ENCODE assay signal across 9 mouse cellular contexts in the genomic region with DNA sequence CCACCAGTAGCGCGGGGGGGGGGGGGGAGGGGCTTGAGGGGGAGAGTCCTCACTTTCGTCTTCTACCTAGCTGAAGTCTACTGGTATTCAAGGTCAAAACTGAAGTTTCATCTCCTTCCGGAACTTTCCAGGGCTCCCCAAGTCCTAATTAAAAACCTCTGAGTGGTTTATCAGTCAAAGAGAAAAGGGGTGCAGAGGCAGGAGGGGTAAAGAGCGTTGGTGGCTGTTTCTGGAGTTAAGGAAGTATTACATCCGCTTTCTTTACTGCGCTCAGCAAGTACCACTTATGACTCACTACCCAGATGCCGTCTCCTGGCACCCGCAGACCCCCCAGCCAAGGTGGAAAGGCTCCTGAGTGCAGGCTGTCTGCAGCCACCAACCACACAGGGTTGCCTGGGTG.
DNase-seq lines count a peak whose midpoint lies in the region; ATAC-seq lines count a peak whose summit lies in the region.
"Had no signal": no experiment of that assay in that cellular context is flagged by ENCODE, and none has a peak within 500 bp of the region (broad histone marks: within the 10 kb centered on the region; RNA-seq: fewer than 3 reads in every experiment).

No protein-coding gene starts in this region.

- no peaks in the 10 kb centered on the region for H3K27me3 ChIP-seq in heart, embryonic 14.5 days (ENCODE audit: control insufficient read depth, insufficient read depth, low read length)
- no peaks in the 10 kb centered on the region for H3K27me3 ChIP-seq in liver, embryonic 12.5 days (replicated peaks)
- H3K27me3 ChIP-seq in neural tube, embryonic 12.5 days (replicated peaks) = no peaks in the 10 kb centered on the region

- H3K4me2 ChIP-seq in heart, embryonic 14.5 days (ENCODE audit: low read length) = peak overlapping the region; percentile 52
- peak overlapping the region; percentile 45 for H3K4me2 ChIP-seq in liver, embryonic 12.5 days
- peak overlapping the region; percentile 56 for H3K4me2 ChIP-seq in neural tube, embryonic 12.5 days (replicated peaks)

- H3K36me3 ChIP-seq in heart, embryonic 14.5 days (ENCODE audit: control insufficient read depth, insufficient read depth, low read length) = no peaks in the 10 kb centered on the region
- H3K36me3 ChIP-seq in liver, embryonic 12.5 days = no peaks in the 10 kb centered on the region
- H3K36me3 ChIP-seq in neural tube, embryonic 12.5 days = no peaks in the 10 kb centered on the region
- H3K36me3 ChIP-seq: G1E had no signal

- 46% methylated on average over 7 of the region's 9 CpGs for WGBS in heart, embryonic 14.5 days
- 18% methylated on average over 9 of the region's 9 CpGs for WGBS in liver, embryonic 12.5 days (ENCODE audit: insufficient replicate concordance)
- WGBS in neural tube, embryonic 12.5 days = 37% methylated on average over 8 of the region's 9 CpGs

- H3K27ac ChIP-seq in heart, embryonic 14.5 days (replicated peaks in 1 of 2; ENCODE audit: control insufficient read depth in 1 of 2, insufficient read depth in 1 of 2, low read depth in 2 of 2, low read length in 2 of 2) = no peak overlapping the region
- no peak overlapping the region for H3K27ac ChIP-seq in liver, embryonic 12.5 days
- no peak overlapping the region for H3K27ac ChIP-seq in neural tube, embryonic 12.5 days

- H3K9me3 ChIP-seq in heart, embryonic 14.5 days (ENCODE audit: control insufficient read depth, low read length) = peaks cover 28% of the 10 kb centered on the region
- H3K9me3 ChIP-seq in liver, embryonic 12.5 days (replicated peaks) = peaks cover 36% of the 10 kb centered on the region
- H3K9me3 ChIP-seq in neural tube, embryonic 12.5 days = peaks cover 22% of the 10 kb centered on the region

- no peak overlapping the region for H3K9ac ChIP-seq in heart, embryonic 14.5 days (ENCODE audit: low read length)
- H3K9ac ChIP-seq in liver, embryonic 12.5 days = no peak overlapping the region
- H3K9ac ChIP-seq in neural tube, embryonic 12.5 days = 0 out of 2 replicates have a peak overlapping the region, but pooled peaks have one; percentile 26

- peaks cover 5 to 6% of the 10 kb centered on the region in 2 experiments; a peak in 1 of 4 replicates for H3K4me1 ChIP-seq in heart, embryonic 14.5 days (ENCODE audit: control insufficient read depth in 2 of 2, insufficient read depth in 2 of 2, low read length in 2 of 2)
- H3K4me1 ChIP-seq in liver, embryonic 12.5 days = 0 out of 2 replicates have a peak, but pooled peaks cover 3% of the 10 kb centered on the region
- peaks cover 20% of the 10 kb centered on the region for H3K4me1 ChIP-seq in neural tube, embryonic 12.5 days

- intact Hi-C loops in heart, postnatal 36 days (cut with DNase I) = no loop called here

- H3K4me3 ChIP-seq in heart, embryonic 14.5 days (ENCODE audit: control insufficient read depth in 1 of 2, insufficient read depth in 1 of 2, low read depth in 1 of 2, low read length in 2 of 2) = 0 out of 4 replicates have a peak overlapping the region, but pooled peaks of 1 of the 2 experiments have one; percentile 13
- no peak overlapping the region for H3K4me3 ChIP-seq in liver, embryonic 12.5 days
- 0 out of 2 replicates have a peak overlapping the region, but pooled peaks have one; percentile 1 for H3K4me3 ChIP-seq in neural tube, embryonic 12.5 days

- ATAC-seq in heart, embryonic 14.5 days (ENCODE audit: insufficient number of reproducible peaks, insufficient read depth, low FRiP score, low read depth) = no peak
- no peak for ATAC-seq in liver, embryonic 12.5 days
- ATAC-seq in neural tube, embryonic 12.5 days (ENCODE audit: low FRiP score, low read depth) = no peak

- DNase-seq in heart, adult 9 months (ENCODE audit: low spot score in 2 of 2) = peak; percentile 29 to 45
- DNase-seq in heart, postnatal 36 days = no peak
- DNase-seq in MN1 (ENCODE audit: low spot score) = peak; percentile 56
- DNase-seq in thymus, postnatal 25 days = peak; percentile 71
- DNase-seq in cerebellum, postnatal 14 days = no peak

Comparison
In these comparisons a context has a peak if more than half of its experiments do, and no peak if none do; other contexts are left out.
1. DNase-seq: peak in heart, adult 9 months (2 of 2), MN1 (single experiment) and thymus, postnatal 25 days (single experiment); none in heart, postnatal 36 days (0 of 2) and cerebellum, postnatal 14 days (0 of 2).
2. Peak in every context shown above with its lines, with median percentiles within 50 percentile points of each other: H3K4me2 ChIP-seq.